22 mouse cellular contexts compared by ENCODE assay signal in the genomic region with DNA sequence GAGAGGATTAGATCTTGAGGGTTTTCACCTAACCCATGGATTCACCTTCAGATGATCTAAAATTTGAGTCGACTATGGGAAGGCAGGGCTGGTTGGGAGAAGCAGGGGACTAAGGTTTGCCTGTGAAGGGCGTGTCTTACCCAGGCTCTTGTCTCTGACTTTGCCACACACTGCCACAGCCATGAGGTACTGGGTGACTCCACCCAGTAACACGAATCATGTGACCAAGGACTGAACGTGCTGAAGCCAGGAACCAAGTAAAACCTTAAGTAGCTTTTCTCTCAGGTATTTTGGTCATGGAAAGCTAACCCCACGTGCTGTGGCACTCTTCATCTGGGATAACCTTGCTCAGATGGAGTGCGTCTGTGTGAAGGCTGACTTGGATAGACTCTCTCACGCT. TPM values are rescaled to one million over a fixed set of nuclear protein-coding genes. Genes with fewer than 3 reads are reported as not detected.
DNase-seq lines count a peak whose midpoint lies in the region; ATAC-seq and TF ChIP-seq lines count a peak whose summit lies in the region.
"Had no signal": no experiment of that assay in that cellular context is flagged by ENCODE, and none has a peak within 500 bp of the region (broad histone marks: within the 10 kb centered on the region; RNA-seq: fewer than 3 reads in every experiment).

No protein-coding gene starts in this region.

- H3K4me3 ChIP-seq in liver, embryonic 14.5 days (ENCODE audit: insufficient read depth in 1 of 2, low read depth in 2 of 2, low read length in 2 of 2) = no peak overlapping the region
- H3K4me3 ChIP-seq: embryonic facial prominence, embryonic 12.5 days; forebrain, embryonic 12.5 days; heart, embryonic 13.5 days; hindbrain, embryonic 13.5 days had no signal

- peak; percentile 53 for DNase-seq in heart, adult 11 months
- DNase-seq in heart, postnatal 14 days = no peak
- no peak for DNase-seq in liver, embryonic 14.5 days (ENCODE audit: low read depth in 3 of 3, low spot score in 3 of 3)
- DNase-seq in adrenal gland, postnatal 10 days = no peak
- DNase-seq in thymus, postnatal 0 days (ENCODE audit: low spot score) = no peak
- DNase-seq in adrenal gland, postnatal 4 days (ENCODE audit: low spot score in 2 of 2) = no peak
- DNase-seq: adrenal gland, adult 2 months; adrenal gland, postnatal 36 days; cerebellum, adult 11 months; cerebellum, adult 9-10 months; cerebellum, postnatal 25 days; gastrocnemius, postnatal 14 days had no signal

- ATAC-seq in erythroid progenitor cell, adult 5-6 weeks (replicated peaks; ENCODE audit: low FRiP score, poor library complexity, severe bottlenecking) = peak; percentile 59; the same call in 1 of the 2 replicates
- ATAC-seq in liver, embryonic 14.5 days (ENCODE audit: insufficient read depth) = peak; percentile 59; the same call in 1 of the 2 replicates
- 0 out of 2 replicates have a peak, but pooled peaks have one; percentile 14 for ATAC-seq in monocyte, adult 5-6 weeks (replicated peaks; ENCODE audit: insufficient number of reproducible peaks, low FRiP score, low TSS enrichment, poor library complexity, severe bottlenecking)
- ATAC-seq: CD4-positive, CD25-positive, alpha-beta regulatory T cell, adult 4 months; forebrain, embryonic 16.5 days; hindbrain, postnatal 0 days; Patski had no signal

- H3K27me3 ChIP-seq in liver, embryonic 14.5 days (ENCODE audit: control insufficient read depth, insufficient read depth, low read length) = no peaks in the 10 kb centered on the region
- H3K27me3 ChIP-seq: embryonic facial prominence, embryonic 12.5 days; forebrain, embryonic 12.5 days; heart, embryonic 13.5 days; hindbrain, embryonic 13.5 days had no signal

- no peak for TF ChIP-seq CTCF in liver, embryonic 14.5 days (IDR thresholded peaks at IDR 0.05; ENCODE audit: low read depth)

- H3K9ac ChIP-seq in liver, embryonic 14.5 days (replicated peaks) = no peak overlapping the region
- H3K9ac ChIP-seq: embryonic facial prominence, embryonic 12.5 days; forebrain, embryonic 12.5 days; heart, embryonic 13.5 days; hindbrain, embryonic 13.5 days had no signal

- no peak for TF ChIP-seq EP300 in liver, embryonic 14.5 days (IDR thresholded peaks at IDR 0.05; ENCODE audit: low read depth)

- peaks cover 0 to 13% of the 10 kb centered on the region in 2 experiments; a peak in 2 of 4 replicates for H3K4me1 ChIP-seq in liver, embryonic 14.5 days (replicated peaks; ENCODE audit: control insufficient read depth in 2 of 2, insufficient read depth in 2 of 2, low read length in 1 of 2)
- H3K4me1 ChIP-seq: embryonic facial prominence, embryonic 12.5 days; forebrain, embryonic 12.5 days; heart, embryonic 13.5 days; hindbrain, embryonic 13.5 days had no signal

- no peaks in the 10 kb centered on the region for H3K36me3 ChIP-seq in liver, embryonic 14.5 days (replicated peaks; ENCODE audit: control insufficient read depth, insufficient read depth, low read depth)
- H3K36me3 ChIP-seq: embryonic facial prominence, embryonic 12.5 days; forebrain, embryonic 12.5 days; heart, embryonic 13.5 days; hindbrain, embryonic 13.5 days had no signal

- WGBS in liver, embryonic 14.5 days (ENCODE audit: insufficient replicate concordance) = 42% methylated on average over 7 of the region's 7 CpGs

- no peak overlapping the region for H3K4me2 ChIP-seq in liver, embryonic 14.5 days (ENCODE audit: low read depth)
- H3K4me2 ChIP-seq: embryonic facial prominence, embryonic 12.5 days; forebrain, embryonic 12.5 days; heart, embryonic 13.5 days; hindbrain, embryonic 13.5 days had no signal

- intact Hi-C loops in heart, postnatal 14 days (cut with DNase I) = no loop called here

- no peaks in the 10 kb centered on the region for H3K9me3 ChIP-seq in liver, embryonic 14.5 days (ENCODE audit: control insufficient read depth, low read length)
- H3K9me3 ChIP-seq: embryonic facial prominence, embryonic 12.5 days; forebrain, embryonic 12.5 days; heart, embryonic 13.5 days; hindbrain, embryonic 13.5 days had no signal

- no peak overlapping the region for H3K27ac ChIP-seq in liver, embryonic 14.5 days
- H3K27ac ChIP-seq: embryonic facial prominence, embryonic 12.5 days; forebrain, embryonic 12.5 days; heart, embryonic 13.5 days; hindbrain, embryonic 13.5 days; hindbrain, postnatal 0 days had no signal

RNA-seq across cellular contexts. Expression of a gene that starts 14.9 kb away (rescaled TPM):
- total RNA-seq in heart, postnatal 14 days (2021) = under 1 TPM; 0.65 to 0.73 TPM
- 1.8 and 5.0 TPM in 2 replicates for total RNA-seq in erythroid progenitor cell, adult 5-6 weeks (2015; ENCODE audit: low replicate concordance)
- 1.3 and 2.6 TPM in 2 replicates for total RNA-seq in erythroid progenitor cell, adult 5-6 weeks (2017; ENCODE audit: low replicate concordance)
- 0.12 and 0.21 TPM in 2 replicates for polyA plus RNA-seq in liver, embryonic 14.5 days (2012; rRNA removed)
- 0.09 and 0.15 TPM in 2 replicates for polyA plus RNA-seq in liver, embryonic 14.5 days (2014; fragmentation: Nextera tagmentation; extraction: Ambion mirVana)
- 33.3 to 38.2 TPM (median 36.0 TPM) in 3 replicates for total RNA-seq in monocyte, adult 5-6 weeks (2017)
- total RNA-seq in adrenal gland, postnatal 10 days (2021) = 1 to 10 TPM; 1.4 to 1.8 TPM
- polyA plus RNA-seq in thymus, postnatal 0 days (2015; fragmentation: Nextera tagmentation; extraction: Ambion mirVana) = 1.5 TPM in 2 replicates
- total RNA-seq in adrenal gland, postnatal 4 days (2021) = 1 to 10 TPM; 1.2 to 1.3 TPM
